Mouse (Mus musculus) liver, embryonic 14.5 days (tissue): ENCODE results near the gene Gnb5. TPM values are rescaled to one million over a fixed set of nuclear protein-coding genes. Genes with fewer than 3 reads are reported as not detected.

ENCODE experiments used
- ATAC-seq: fragments of 200-750 bp; cut with Nextera tagmentation; 2 replicates; pipeline ENCODE4 v1.8.0; 2017; ENCODE audit warnings: moderate number of reproducible peaks, mild to moderate bottlenecking, moderate library complexity; ENCODE audit not compliant: insufficient read depth
- DNase-seq, 3 experiments: peaks; one replicate each; pipeline ENCODE4 v3.0.0-alpha.2; 2012 to 2013; ENCODE audit warnings: low read depth in 3 of 3, low spot score in 3 of 3
- H3K27ac ChIP-seq: fragments of 300-500 bp; sonication (generic); 2 replicates; pipeline ENCODE4 v1.5.1; 2014; ENCODE audit warnings: moderate library complexity, mild to moderate bottlenecking, control low read depth, inconsistent platforms
- H3K27me3 ChIP-seq: fragments of 300-500 bp; sonication (generic); 2 replicates; pipeline ENCODE4 v1.6.1; 2014; ENCODE audit warnings: mild to moderate bottlenecking, low read length, moderate library complexity; ENCODE audit not compliant: control insufficient read depth, insufficient read depth
- H3K36me3 ChIP-seq: fragments of 300-500 bp; sonication (generic); replicated peaks from 2 replicates; pipeline ENCODE4 v1.6.1; 2014; ENCODE audit warnings: low read depth; ENCODE audit not compliant: control insufficient read depth, insufficient read depth
- H3K4me1 ChIP-seq, 2 experiments: fragments of 200-500 bp in 1 of 2; fragments of 300-500 bp in 1 of 2; sonication (generic) in 1 of 2; replicated peaks; 2 replicates each; pipeline ENCODE4 v1.6.1; 2012 to 2014; ENCODE audit warnings: antibody characterized with exemption in 1 of 2, inconsistent platforms in 1 of 2, low read length in 1 of 2; ENCODE audit not compliant: control insufficient read depth in 2 of 2, insufficient read depth in 2 of 2
- H3K4me2 ChIP-seq: fragments of 300-500 bp; sonication (generic); 2 replicates; pipeline ENCODE4 v1.6.1; 2014; ENCODE audit warnings: low read depth, mild to moderate bottlenecking, control low read depth, moderate library complexity
- H3K4me3 ChIP-seq, 2 experiments: fragments of 200-500 bp in 1 of 2; fragments of 300-500 bp in 1 of 2; sonication (generic) in 1 of 2; 2 replicates each; pipeline ENCODE4 v1.5.1; 2012 to 2014; ENCODE audit warnings: low read depth in 2 of 2, low read length in 2 of 2, mild to moderate bottlenecking in 2 of 2, control low read depth in 1 of 2, inconsistent platforms in 1 of 2, moderate library complexity in 1 of 2; ENCODE audit not compliant: insufficient read depth in 1 of 2
- H3K9ac ChIP-seq: fragments of 300-500 bp; sonication (generic); replicated peaks from 2 replicates; pipeline ENCODE4 v1.6.1; 2014; ENCODE audit warnings: mild to moderate bottlenecking, control low read depth, moderate library complexity
- H3K9me3 ChIP-seq: fragments of 300-500 bp; sonication (generic); 2 replicates; pipeline ENCODE4 v1.6.1; 2016; ENCODE audit warnings: low read length, mixed read lengths; ENCODE audit not compliant: control insufficient read depth
- CTCF ChIP-seq: IDR thresholded peaks from 2 replicates; pipeline ENCODE4 v1.5.1; 2016; ENCODE audit warnings: antibody characterized with exemption, low read depth, control low read depth
- EP300 ChIP-seq: IDR thresholded peaks from 2 replicates; pipeline ENCODE4 v1.6.1; 2016; ENCODE audit warnings: antibody characterized with exemption, low read depth
- WGBS: fragments of 180-500 bp; shearing (Covaris S2); extraction: QIAGEN DNeasy Blood & Tissue Kit; methylation state at CpG from one replicate; pipeline ENCODE4 v1.1.7; 2014; ENCODE audit not compliant: insufficient replicate concordance; 5-methylcytosine and 5-hydroxymethylcytosine counted together
- polyA plus RNA-seq, 2 experiments: library from polyadenylated mRNA; depleted of rRNA in 1 of 2; stranded (reverse) in 1 of 2; unstranded in 1 of 2; fragments of >200 nt; fragmentation: Nextera tagmentation in 1 of 2; extraction: Ambion mirVana in 1 of 2; gene quantifications; 2 replicates each; pipeline versions ENCODE4 v1.2.1 to v1.2.3; 2012 to 2014

Gnb5 gene
- polyA plus RNA-seq, 2 experiments: 0.89 to 1.2 TPM

- ATAC-seq: no peak
- 79% methylated on average over 5 of the region's 5 CpGs for WGBS
- Histone ChIP-seq H3K4me2 (no peak overlapping the region), H3K4me3 (no peak overlapping the region), H3K4me1 (no peaks in the 10 kb centered on the region), H3K27me3 (no peaks in the 10 kb centered on the region), H3K27ac (no peak overlapping the region), H3K36me3 (no peaks in the 10 kb centered on the region), H3K9me3 (no peaks in the 10 kb centered on the region), H3K9ac (no peak overlapping the region)
- DNase-seq: no peak
- no peak for TF ChIP-seq CTCF
- no peak for TF ChIP-seq EP300
Observed at GRCm38 (mm10) chr9:75274486-75274885, 31.6 kb upstream of the Gnb5 start.

DNA sequence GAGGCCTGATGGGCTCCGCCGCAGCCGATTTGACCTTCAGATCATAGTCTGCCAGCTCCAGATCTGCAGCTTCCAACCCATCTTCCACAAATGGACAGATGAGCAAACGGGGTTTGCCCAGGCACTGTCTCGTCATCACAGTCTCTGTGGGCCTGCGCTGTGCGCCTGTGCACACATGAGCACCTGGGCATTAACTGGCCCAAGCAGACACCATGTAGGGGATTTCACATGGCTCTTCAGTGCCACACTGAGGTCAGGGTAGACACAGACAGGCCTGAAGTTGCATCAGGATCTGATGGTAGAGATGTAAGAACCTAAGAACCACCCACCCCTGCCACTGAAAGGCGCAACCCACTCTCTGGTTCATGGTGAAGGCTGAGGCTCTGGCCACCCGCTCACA, 31.0 kb upstream of the Gnb5 start:
- 84% methylated on average over 9 of the region's 9 CpGs for WGBS
- Histone ChIP-seq H3K9me3 (no peaks in the 10 kb centered on the region), H3K4me1 (no peaks in the 10 kb centered on the region), H3K4me2 (no peak overlapping the region), H3K27ac (no peak overlapping the region), H3K27me3 (no peaks in the 10 kb centered on the region), H3K36me3 (no peaks in the 10 kb centered on the region), H3K4me3 (no peak overlapping the region), H3K9ac (no peak overlapping the region)
- TF ChIP-seq CTCF (no peak), EP300 (no peak)
- no peak for DNase-seq
- ATAC-seq: no peak

- Histone ChIP-seq H3K9ac (no peak overlapping the region), H3K27ac (no peak overlapping the region), H3K36me3 (no peaks in the 10 kb centered on the region), H3K4me2 (no peak overlapping the region), H3K9me3 (no peaks in the 10 kb centered on the region), H3K4me3 (no peak overlapping the region), H3K4me1 (no peaks in the 10 kb centered on the region), H3K27me3 (no peaks in the 10 kb centered on the region)
- 33% methylated on average over 5 of the region's 5 CpGs for WGBS
- DNase-seq (no peak), ATAC-seq (no peak)
- TF ChIP-seq EP300 (no peak), CTCF (peak; percentile 65)
Observed at GRCm38 (mm10) chr9:75280814-75281213, 25.3 kb upstream of the Gnb5 start.

DNA sequence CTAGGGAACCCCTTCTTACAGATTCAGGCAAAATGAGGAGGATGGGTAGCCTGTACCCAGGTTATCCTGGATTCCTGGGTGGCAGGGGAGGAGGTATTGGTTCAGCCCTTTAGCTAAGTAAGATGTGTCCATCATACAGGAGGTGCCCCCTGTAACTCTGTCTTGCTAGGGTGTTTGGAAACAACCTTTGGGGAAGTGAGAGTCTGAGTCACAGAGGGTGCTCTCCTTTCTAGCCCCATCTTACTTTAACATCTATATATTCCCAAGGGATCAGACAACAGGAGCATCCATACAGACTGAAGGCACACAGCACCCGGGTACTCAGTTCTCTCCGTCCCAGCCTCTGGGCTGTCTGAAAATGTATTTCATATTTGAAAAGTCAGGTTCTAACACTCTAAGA, 23.9 kb upstream of the Gnb5 start:
- ATAC-seq (no peak), DNase-seq (no peak)
- 59% methylated on average over 2 of the region's 2 CpGs for WGBS
- Histone ChIP-seq H3K4me2 (no peak overlapping the region), H3K27ac (no peak overlapping the region), H3K36me3 (no peaks in the 10 kb centered on the region), H3K9ac (no peak overlapping the region), H3K27me3 (no peaks in the 10 kb centered on the region), H3K4me3 (no peak overlapping the region), H3K4me1 (no peaks in the 10 kb centered on the region), H3K9me3 (no peaks in the 10 kb centered on the region)
- no peak for TF ChIP-seq CTCF
- TF ChIP-seq EP300: no peak

DNA sequence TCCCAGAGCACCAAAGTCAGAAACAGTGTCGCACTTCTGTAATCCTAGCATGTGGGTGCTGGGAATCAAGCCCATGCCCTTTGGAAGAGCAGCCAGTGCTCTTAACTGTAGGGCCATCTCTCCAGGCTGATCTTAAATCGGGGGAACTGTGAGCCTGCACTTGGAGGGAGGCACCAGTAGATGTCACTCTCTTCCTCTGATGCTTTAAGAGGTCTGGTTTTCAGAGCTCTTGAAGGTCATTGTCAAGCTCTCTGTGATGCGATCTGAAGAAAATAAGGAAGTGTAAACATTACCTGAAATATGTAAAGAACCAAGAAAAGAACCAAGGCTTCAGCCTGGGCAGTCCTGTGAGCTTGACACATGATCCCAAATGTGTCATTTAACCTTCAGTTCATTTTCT, 23.3 kb upstream of the Gnb5 start:
- H3K36me3 ChIP-seq: no peaks in the 10 kb centered on the region
- H3K4me2 ChIP-seq: no peak overlapping the region
- WGBS: 7% methylated on average over 3 of the region's 3 CpGs
- peak in 1 of 3 experiments; percentile 26 for DNase-seq
- no peaks in the 10 kb centered on the region for H3K4me1 ChIP-seq
- H3K4me3 ChIP-seq: no peak overlapping the region
- ATAC-seq: no peak
- no peaks in the 10 kb centered on the region for H3K9me3 ChIP-seq
- H3K9ac ChIP-seq: no peak overlapping the region
- no peak for TF ChIP-seq EP300
- peak; percentile 70 for TF ChIP-seq CTCF
- no peaks in the 10 kb centered on the region for H3K27me3 ChIP-seq
- no peak overlapping the region for H3K27ac ChIP-seq

DNA sequence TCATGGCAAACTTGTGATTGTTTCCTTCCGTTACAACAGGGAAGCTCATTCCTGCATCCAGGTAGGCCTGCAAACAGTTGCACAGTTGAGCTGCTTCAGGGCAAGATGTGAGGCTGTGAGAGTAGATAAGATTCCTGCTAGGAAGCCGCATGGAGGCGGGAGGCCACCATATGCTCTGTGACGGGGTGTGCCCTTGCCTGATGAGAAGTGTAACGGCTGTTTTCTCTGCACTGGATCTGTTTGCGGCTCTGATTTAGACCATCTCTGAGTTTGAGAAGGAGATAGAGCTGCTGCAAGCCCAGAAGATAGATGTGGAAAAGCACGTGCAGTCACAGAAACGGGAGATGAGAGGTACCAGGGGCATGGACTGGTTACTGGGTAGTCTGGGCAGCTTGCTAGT, 22.5 kb upstream of the Gnb5 start:
- WGBS: 34% methylated on average over 8 of the region's 8 CpGs
- Histone ChIP-seq H3K36me3 (no peaks in the 10 kb centered on the region), H3K4me3 (no peak overlapping the region), H3K4me2 (no peak overlapping the region), H3K27ac (no peak overlapping the region), H3K4me1 (no peaks in the 10 kb centered on the region), H3K9me3 (no peaks in the 10 kb centered on the region), H3K27me3 (no peaks in the 10 kb centered on the region), H3K9ac (no peak overlapping the region)
- TF ChIP-seq CTCF (no peak), EP300 (no peak)
- DNase-seq (no peak), ATAC-seq (no peak)
